Mouse (Mus musculus): ENCODE results near the gene Rgs11. TPM values are rescaled to one million over a fixed set of nuclear protein-coding genes. Genes with fewer than 3 reads are reported as not detected.

Gene Rgs11
- 197 TPM for polyA plus RNA-seq (2015; fragmentation: Illumina TruSeq; extraction: RNeasy Lipid Tissue Mini Kit (QIAGEN cat#74804); ENCODE audit: insufficient read depth, low read depth, low replicate concordance)

GRCm38 (mm10) chr17:26202737-26203136 is at the start of gene Rgs11:
TSS of gene Rgs11 (plus strand) at chr17:26202951.

GRCm38 (mm10) chr17:26198892-26199291 is 3.9 kb upstream of the Rgs11 start, which contains the start of gene Pdia2:
TSS of gene Pdia2 (minus strand) at chr17:26199087.

DNA sequence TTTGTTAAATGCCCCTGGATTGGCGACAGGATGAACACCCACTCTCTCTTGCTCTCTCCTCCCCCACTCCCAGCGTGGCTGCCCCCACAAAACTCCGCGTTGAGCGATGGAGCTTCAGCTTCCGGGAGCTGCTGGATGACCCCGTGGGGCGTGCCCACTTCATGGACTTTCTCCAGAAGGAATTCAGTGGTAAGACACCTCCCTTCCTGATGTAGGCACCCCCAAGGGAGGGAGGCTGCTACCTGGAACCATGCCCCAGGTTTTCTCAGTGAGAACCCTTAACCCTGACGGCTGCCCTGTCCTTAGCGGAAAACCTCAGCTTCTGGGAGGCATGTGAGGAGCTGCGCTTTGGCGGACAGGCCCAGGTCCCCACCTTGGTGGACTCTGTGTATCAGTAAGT is 4.9 kb downstream of the Rgs11 start, which contains the start of gene Arhgdig:
Arhgdig (minus strand) TSS at position 101 of the 400 bp plus-strand sequence.

DNA sequence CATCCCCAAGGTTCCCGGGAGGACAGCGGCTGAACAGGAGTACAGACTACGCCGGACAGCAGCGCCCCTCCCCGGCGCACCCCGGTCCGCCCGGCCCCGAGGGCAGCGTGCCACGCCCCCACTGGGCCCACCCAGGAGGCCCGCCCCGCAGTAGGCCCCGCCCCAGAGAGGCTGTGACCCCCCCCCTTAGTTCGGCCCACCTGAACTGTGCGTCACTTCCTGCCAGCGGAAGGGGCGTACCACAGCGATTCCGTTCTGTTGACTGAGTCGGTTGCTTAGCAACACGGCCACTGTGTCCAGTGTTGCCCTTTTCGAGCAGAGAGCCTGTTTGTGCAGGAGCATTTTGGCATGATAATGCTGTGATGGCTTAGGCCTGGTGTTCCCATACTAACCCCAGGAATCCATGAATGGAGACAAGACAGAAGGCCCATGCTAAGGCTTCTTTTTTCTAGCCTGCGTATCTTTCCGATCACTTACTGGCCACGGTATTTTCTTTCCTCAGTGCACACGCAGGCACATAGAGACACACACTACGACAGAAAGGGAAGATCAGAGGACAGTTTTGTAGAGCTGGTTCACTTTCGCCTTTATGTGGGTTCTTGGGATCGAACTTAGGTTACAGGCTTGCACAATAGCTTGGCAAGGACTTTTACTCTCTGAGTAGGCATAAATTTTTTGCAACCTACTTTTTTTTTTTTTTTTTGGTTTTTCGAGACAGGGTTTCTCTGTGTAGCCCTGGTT is 41.5 kb downstream of the Rgs11 start, which contains the start of gene Fam234a:
Fam234a (minus strand) TSS at position 142 of the 741 bp plus-strand sequence.

GRCm38 (mm10) chr17:26252539-26253251 is 49.9 kb downstream of the Rgs11 start, which contains the start of gene Luc7l:
TSS of gene Luc7l (plus strand) at chr17:26252896.

Other genes with a start within 250 kb of the Rgs11 start
- 8.6 TPM for gene Capn15, start 217.2 kb upstream of the Rgs11 start, polyA plus RNA-seq (2015; fragmentation: Illumina TruSeq; extraction: RNeasy Lipid Tissue Mini Kit (QIAGEN cat#74804); ENCODE audit: insufficient read depth, low read depth, low replicate concordance)
- 6.4 TPM for gene Rab11fip3, start 133.4 kb upstream of the Rgs11 start, polyA plus RNA-seq (2015; fragmentation: Illumina TruSeq; extraction: RNeasy Lipid Tissue Mini Kit (QIAGEN cat#74804); ENCODE audit: insufficient read depth, low read depth, low replicate concordance)
- 6.9 TPM for gene Decr2, start 112.6 kb upstream of the Rgs11 start, polyA plus RNA-seq (2015; fragmentation: Illumina TruSeq; extraction: RNeasy Lipid Tissue Mini Kit (QIAGEN cat#74804); ENCODE audit: insufficient read depth, low read depth, low replicate concordance)
- 3.6 TPM for gene Nme4, start 107.3 kb upstream of the Rgs11 start, polyA plus RNA-seq (2015; fragmentation: Illumina TruSeq; extraction: RNeasy Lipid Tissue Mini Kit (QIAGEN cat#74804); ENCODE audit: insufficient read depth, low read depth, low replicate concordance)
- gene Tmem8, start 89.7 kb upstream of the Rgs11 start, polyA plus RNA-seq (2015; fragmentation: Illumina TruSeq; extraction: RNeasy Lipid Tissue Mini Kit (QIAGEN cat#74804); ENCODE audit: insufficient read depth, low read depth, low replicate concordance), result 21.1 TPM
- gene Mrpl28, start 79.5 kb upstream of the Rgs11 start, polyA plus RNA-seq (2015; fragmentation: Illumina TruSeq; extraction: RNeasy Lipid Tissue Mini Kit (QIAGEN cat#74804); ENCODE audit: insufficient read depth, low read depth, low replicate concordance), result 25.2 TPM
- 6.6 TPM for gene Axin1, start 64.3 kb upstream of the Rgs11 start, polyA plus RNA-seq (2015; fragmentation: Illumina TruSeq; extraction: RNeasy Lipid Tissue Mini Kit (QIAGEN cat#74804); ENCODE audit: insufficient read depth, low read depth, low replicate concordance)
- 3,282 TPM for gene Pdia2, start 3.9 kb upstream of the Rgs11 start, polyA plus RNA-seq (2015; fragmentation: Illumina TruSeq; extraction: RNeasy Lipid Tissue Mini Kit (QIAGEN cat#74804); ENCODE audit: insufficient read depth, low read depth, low replicate concordance)
- gene Arhgdig, start 4.8 kb downstream of the Rgs11 start, polyA plus RNA-seq (2015; fragmentation: Illumina TruSeq; extraction: RNeasy Lipid Tissue Mini Kit (QIAGEN cat#74804); ENCODE audit: insufficient read depth, low read depth, low replicate concordance), result 148 TPM
- 11.8 TPM for gene Fam234a, start 41.3 kb downstream of the Rgs11 start, polyA plus RNA-seq (2015; fragmentation: Illumina TruSeq; extraction: RNeasy Lipid Tissue Mini Kit (QIAGEN cat#74804); ENCODE audit: insufficient read depth, low read depth, low replicate concordance)
- gene Luc7l, start 49.9 kb downstream of the Rgs11 start, polyA plus RNA-seq (2015; fragmentation: Illumina TruSeq; extraction: RNeasy Lipid Tissue Mini Kit (QIAGEN cat#74804); ENCODE audit: insufficient read depth, low read depth, low replicate concordance), result 37.0 TPM
- gene Neurl1b, start 211.9 kb downstream of the Rgs11 start, polyA plus RNA-seq (2015; fragmentation: Illumina TruSeq; extraction: RNeasy Lipid Tissue Mini Kit (QIAGEN cat#74804); ENCODE audit: insufficient read depth, low read depth, low replicate concordance), result 1.6 TPM